Mouse (Mus musculus): ENCODE measurements around the gene Ceacam13. TPM values are rescaled to one million over a fixed set of nuclear protein-coding genes. Genes with fewer than 3 reads are reported as not detected.

The Ceacam13 gene
- polyA plus RNA-seq (2015; fragmentation: Nextera tagmentation; extraction: Ambion mirVana), result not detected in 2 replicates

DNA sequence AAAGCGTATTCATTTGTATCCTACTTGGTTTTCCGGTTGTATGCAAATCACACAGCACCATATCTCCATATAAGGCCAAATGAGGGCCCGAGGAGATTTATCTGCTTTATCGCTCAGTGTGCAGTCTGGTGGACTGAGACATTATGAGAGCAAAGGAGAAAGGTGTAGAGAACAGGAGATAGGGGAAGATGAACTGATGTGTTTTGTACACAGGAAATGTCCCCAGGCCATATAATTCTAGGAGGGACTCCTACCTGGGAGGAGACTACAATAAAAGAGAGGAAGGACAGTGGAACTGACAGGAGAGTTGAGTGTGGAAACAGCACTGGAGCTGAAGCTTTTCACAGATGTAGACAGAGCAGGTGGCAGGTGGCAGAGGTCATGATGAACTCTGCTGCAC lies at the start of gene Ceacam13:
Gene Ceacam13 (plus strand): TSS at position 301 of the 400 bp plus-strand sequence.

DNA sequence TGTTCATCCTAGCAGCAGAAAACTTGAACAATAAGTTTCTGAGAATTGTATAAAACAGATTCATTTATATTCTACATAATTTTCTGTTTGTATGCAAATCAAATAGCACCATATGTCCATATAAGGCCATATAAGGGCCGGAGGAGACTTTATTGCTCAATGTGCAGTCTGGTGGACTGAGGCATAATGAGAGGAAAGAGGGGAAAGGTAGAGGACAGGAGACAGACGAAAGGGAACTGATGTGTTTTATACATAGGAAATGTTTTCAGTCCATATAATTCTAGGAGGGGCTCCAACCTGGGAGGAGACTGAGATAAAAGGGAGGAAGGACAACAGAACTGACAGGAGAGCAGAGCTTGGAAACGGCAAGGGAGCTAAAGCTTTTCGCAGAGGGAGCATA lies 37.9 kb upstream of the Ceacam13 start, which contains the start of gene Ceacam11:
Gene Ceacam11 (plus strand): TSS at position 301 of the 400 bp plus-strand sequence.

DNA sequence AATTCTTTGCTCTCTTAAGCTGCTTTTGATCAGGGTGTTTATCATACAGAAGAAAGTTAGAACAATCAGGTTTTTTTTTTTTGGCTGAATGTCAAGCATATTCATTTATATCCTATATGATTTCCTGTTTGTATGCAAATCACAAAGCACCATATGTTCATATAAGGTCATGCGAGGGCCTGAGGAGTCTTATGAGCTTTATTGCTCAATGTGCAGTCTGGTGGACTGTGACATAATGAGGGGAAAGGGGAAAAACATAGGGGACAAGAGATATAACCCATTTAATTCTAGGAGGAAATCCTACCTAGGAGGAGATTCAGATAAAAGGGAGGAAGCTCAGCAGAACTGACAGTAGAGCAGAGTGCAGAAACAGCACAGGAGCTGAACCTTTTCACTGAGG lies 55.9 kb downstream of the Ceacam13 start, which contains the start of gene Ceacam12:
Gene Ceacam12 (plus strand): TSS at position 301 of the 400 bp plus-strand sequence.

Small RNAs within 50 kb of the gene (microRNA-seq; reads per million reads assigned to microRNA genes)
- not detected for gene Gm22414

Other genes starting within 250 kb of the Ceacam13 start
- not detected in 2 replicates for gene Ceacam14, start 197.3 kb upstream of the Ceacam13 start, polyA plus RNA-seq (2015; fragmentation: Nextera tagmentation; extraction: Ambion mirVana)
- gene Gm5155, start 138.1 kb upstream of the Ceacam13 start, polyA plus RNA-seq (2015; fragmentation: Nextera tagmentation; extraction: Ambion mirVana), result not detected in 2 replicates
- gene Ceacam11, start 37.8 kb upstream of the Ceacam13 start, polyA plus RNA-seq (2015; fragmentation: Nextera tagmentation; extraction: Ambion mirVana), result not detected in 2 replicates
- not detected in 2 replicates for gene Ceacam12, start 56.0 kb downstream of the Ceacam13 start, polyA plus RNA-seq (2015; fragmentation: Nextera tagmentation; extraction: Ambion mirVana)
- not detected in 2 replicates for gene Igfl3, start 166.6 kb downstream of the Ceacam13 start, polyA plus RNA-seq (2015; fragmentation: Nextera tagmentation; extraction: Ambion mirVana)
- gene Mill1, start 235.5 kb downstream of the Ceacam13 start, polyA plus RNA-seq (2015; fragmentation: Nextera tagmentation; extraction: Ambion mirVana), result not detected in 2 replicates

Data from urinary bladder, postnatal 0 days (tissue).